Mouse (Mus musculus) mature B cell (primary cell): ENCODE results near the gene Olfr1185-ps1.
"Not testable (repeated sequence)": the region's sequence is repeated elsewhere in the genome, so short reads cannot be mapped to it uniquely, and the experiment has no call there.

Source experiments
- in situ Hi-C: fragments of 300-500 bp; cut with MboI; formaldehyde crosslinking; loops from 2 replicates; pipeline ENCODE4 v1.14.3; 2019

The Olfr1185-ps1 gene

GRCm38 (mm10) chr2:88493020-88493419, at the start of gene Olfr1185-ps1:
Gene Olfr1185-ps1 (plus strand): TSS chr2:88493320.
- in situ Hi-C loops = no loop called here

GRCm38 (mm10) chr2:88449031-88449430, 44.1 kb upstream of the Olfr1185-ps1 start, which contains the start of gene Gm13757:
Gene Gm13757 (minus strand): TSS chr2:88449131.
- in situ Hi-C loops = no loop called here

GRCm38 (mm10) chr2:88454567-88454966, 38.6 kb upstream of the Olfr1185-ps1 start, which contains the start of gene Olfr1183:
Gene Olfr1183 (plus strand): TSS chr2:88454867.
- in situ Hi-C loops = not testable (repeated sequence)

- in situ Hi-C loops = no loop called here
Measured at GRCm38 (mm10) chr2:88483298-88483697, 9.8 kb upstream of the Olfr1185-ps1 start, which contains the start of gene Olfr1184. Gene Olfr1184 (plus strand): TSS chr2:88483598.

GRCm38 (mm10) chr2:88518251-88518650, 25.1 kb downstream of the Olfr1185-ps1 start, which contains the start of gene Olfr1186:
Gene Olfr1186 (plus strand): TSS chr2:88518551.
- in situ Hi-C loops = no loop called here

GRCm38 (mm10) chr2:88525720-88526119, 32.6 kb downstream of the Olfr1185-ps1 start:
- in situ Hi-C loops = no loop called here
